Mouse (Mus musculus) embryo, embryonic 11.5 days (tissue): ENCODE data around the gene Cldn34b1.
"Not testable (repeated sequence)": the region's sequence is repeated elsewhere in the genome, so short reads cannot be mapped to it uniquely, and the experiment has no call there.

ENCODE experiments used
- DNase-seq: peaks from one replicate; pipeline ENCODE4 v3.0.0-alpha.2; 2012; ENCODE audit warnings: low read depth, low spot score

The Cldn34b1 gene

GRCm38 (mm10) chrX:154890167-154890566 is at the start of gene Cldn34b1:
Gene Cldn34b1 (minus strand): TSS chrX:154890267.
- DNase-seq: not testable (repeated sequence)

- DNase-seq: not testable (repeated sequence)
These were observed 45.8 kb upstream of the Cldn34b1 start, which contains the start of gene Magea6 for GRCm38 (mm10) chrX:154935887-154936286. Gene Magea6 (minus strand): TSS chrX:154935987.
